Comparison of ENCODE assay signal across 11 mouse cellular contexts in the genomic region with DNA sequence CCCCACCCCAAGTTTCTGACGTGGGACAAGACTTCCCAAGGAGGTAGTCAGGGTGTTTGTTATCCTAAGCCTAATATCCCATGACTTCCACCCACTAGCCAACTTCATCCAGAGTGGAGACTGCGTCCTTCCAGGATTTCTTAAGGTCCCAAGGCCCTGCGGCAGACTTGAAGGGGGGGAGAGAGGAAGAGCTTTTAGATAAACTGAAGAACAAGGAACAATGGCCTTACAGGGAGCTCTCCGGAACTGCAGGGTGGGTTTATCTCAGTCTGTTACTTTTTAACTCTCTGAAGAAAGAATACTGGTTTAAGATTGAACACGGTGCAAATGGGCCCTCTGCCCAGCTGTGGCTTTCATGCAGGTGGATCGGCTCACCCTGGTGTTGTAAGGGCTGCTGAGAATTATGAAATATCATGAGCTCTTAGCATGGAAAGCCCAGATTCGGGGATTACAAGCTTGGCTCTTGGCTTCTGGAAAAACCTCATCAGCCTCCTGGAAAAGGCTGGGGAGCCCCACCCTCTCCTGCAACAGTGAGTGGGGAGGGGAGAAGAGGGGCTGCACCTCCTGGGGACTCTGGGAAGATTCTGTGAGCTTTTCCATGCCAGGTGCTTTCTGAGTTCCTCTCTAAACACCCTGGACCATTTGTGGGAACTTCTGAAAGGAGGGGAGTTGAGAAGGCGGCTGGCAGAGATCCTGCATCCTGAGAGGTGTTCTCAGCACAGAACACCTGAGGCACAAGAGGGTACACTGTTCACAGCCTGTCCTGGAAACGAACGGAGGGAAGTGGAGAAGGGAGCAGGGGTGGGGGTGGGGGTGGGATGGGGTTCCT. TPM values are rescaled to one million over a fixed set of nuclear protein-coding genes. Genes with fewer than 3 reads are reported as not detected.
A peak's percentile ranks its signal among the peaks of the same experiment; 100 is the strongest.
DNase-seq lines count a peak whose midpoint lies in the region; ATAC-seq and TF ChIP-seq lines count a peak whose summit lies in the region.
"Had no signal": no experiment of that assay in that cellular context is flagged by ENCODE, and none has a peak within 500 bp of the region (broad histone marks: within the 10 kb centered on the region; RNA-seq: fewer than 3 reads in every experiment).

No protein-coding gene starts in this region.

- H3K27me3 ChIP-seq in forebrain, embryonic 11.5 days (ENCODE audit: control insufficient read depth, insufficient read depth, low read length): no peaks in the 10 kb centered on the region
- H3K27me3 ChIP-seq in forebrain, embryonic 16.5 days (replicated peaks; ENCODE audit: control insufficient read depth, insufficient read depth, low read length): no peaks in the 10 kb centered on the region
- H3K27me3 ChIP-seq in midbrain, postnatal 0 days (ENCODE audit: insufficient read depth, low read length): no peaks in the 10 kb centered on the region
- peaks cover 3% of the 10 kb centered on the region; the same call in 1 of the 2 replicates for H3K27me3 ChIP-seq in midbrain, embryonic 11.5 days (ENCODE audit: control insufficient read depth, insufficient read depth, low read length)
- H3K27me3 ChIP-seq in stomach, embryonic 15.5 days (replicated peaks): no peaks in the 10 kb centered on the region
- H3K27me3 ChIP-seq in cerebellum, adult 2 months (ENCODE audit: control insufficient read depth, insufficient read depth, low read length): no peaks in the 10 kb centered on the region

- no peak for TF ChIP-seq CTCF in midbrain, postnatal 0 days (IDR thresholded peaks at IDR 0.05)
- no peak for TF ChIP-seq CTCF in cerebellum, adult 2 months (IDR thresholded peaks at IDR 0.05; ENCODE audit: borderline replicate concordance, insufficient read depth, low read depth, low read length)

- peak overlapping the region; percentile 3; the same call in 1 of the 2 replicates for H3K9ac ChIP-seq in forebrain, embryonic 11.5 days (ENCODE audit: low read length)
- H3K9ac ChIP-seq in forebrain, embryonic 16.5 days (replicated peaks; ENCODE audit: low read depth, low read length): no peak overlapping the region
- H3K9ac ChIP-seq in midbrain, postnatal 0 days (replicated peaks; ENCODE audit: low read length, poor library complexity, severe bottlenecking): no peak overlapping the region
- H3K9ac ChIP-seq in midbrain, embryonic 11.5 days (ENCODE audit: low read length): no peak overlapping the region
- H3K9ac ChIP-seq in stomach, embryonic 15.5 days: no peak overlapping the region

- H3K4me2 ChIP-seq in forebrain, embryonic 11.5 days (ENCODE audit: low read depth, low read length, severe bottlenecking): no peak overlapping the region
- no peak overlapping the region for H3K4me2 ChIP-seq in forebrain, embryonic 16.5 days (ENCODE audit: low read length)
- H3K4me2 ChIP-seq in midbrain, postnatal 0 days (ENCODE audit: low read depth, low read length, poor library complexity, severe bottlenecking): peak overlapping the region; percentile 71; the same call in 1 of the 2 replicates
- no peak overlapping the region for H3K4me2 ChIP-seq in midbrain, embryonic 11.5 days
- peak overlapping the region; percentile 79; the same call in 1 of the 2 replicates for H3K4me2 ChIP-seq in stomach, embryonic 15.5 days

- DNase-seq in forebrain, embryonic 11.5 days (ENCODE audit: low spot score): no peak
- no peak for DNase-seq in midbrain, postnatal 0 days (ENCODE audit: low spot score)
- no peak for DNase-seq in midbrain, embryonic 11.5 days (ENCODE audit: low spot score, missing footprints)
- peak; percentile 55 to 72 for DNase-seq in kidney, postnatal 25 days
- DNase-seq in adrenal gland, postnatal 36 days: no peak
- no peak for DNase-seq in cerebellum, adult 2 months
- DNase-seq: cerebellum, adult 11-12 months; right cerebral cortex, postnatal 25 days had no signal

- H3K9me3 ChIP-seq in forebrain, embryonic 11.5 days (ENCODE audit: control insufficient read depth, low read length): no peaks in the 10 kb centered on the region
- no peaks in the 10 kb centered on the region for H3K9me3 ChIP-seq in forebrain, embryonic 16.5 days (ENCODE audit: control insufficient read depth, low read length)
- H3K9me3 ChIP-seq in midbrain, postnatal 0 days (ENCODE audit: low read length): no peaks in the 10 kb centered on the region
- no peaks in the 10 kb centered on the region for H3K9me3 ChIP-seq in midbrain, embryonic 11.5 days (ENCODE audit: control insufficient read depth, low read length)
- H3K9me3 ChIP-seq in stomach, embryonic 15.5 days: no peaks in the 10 kb centered on the region

- no peak for TF ChIP-seq POLR2A in cerebellum, adult 2 months (IDR thresholded peaks at IDR 0.05; ENCODE audit: borderline replicate concordance, insufficient read depth, low read length)

- H3K4me1 ChIP-seq in forebrain, embryonic 11.5 days (replicated peaks; ENCODE audit: control insufficient read depth, insufficient read depth, low read length): peaks cover 28% of the 10 kb centered on the region
- peaks cover 35% of the 10 kb centered on the region for H3K4me1 ChIP-seq in forebrain, embryonic 16.5 days (replicated peaks; ENCODE audit: control insufficient read depth, insufficient read depth, low read length)
- H3K4me1 ChIP-seq in midbrain, postnatal 0 days (ENCODE audit: insufficient read depth, low read length): peaks cover 21% of the 10 kb centered on the region
- peaks cover 22% of the 10 kb centered on the region for H3K4me1 ChIP-seq in midbrain, embryonic 11.5 days (ENCODE audit: control insufficient read depth, insufficient read depth, low read length)
- H3K4me1 ChIP-seq in stomach, embryonic 15.5 days: peaks cover 39% of the 10 kb centered on the region
- H3K4me1 ChIP-seq in cerebellum, adult 2 months (ENCODE audit: control insufficient read depth, insufficient read depth, low read length): peaks cover 10% of the 10 kb centered on the region

- no peak for ATAC-seq in forebrain, embryonic 11.5 days (replicated peaks; ENCODE audit: low FRiP score)
- ATAC-seq in forebrain, embryonic 16.5 days: no peak
- ATAC-seq in midbrain, postnatal 0 days (ENCODE audit: low FRiP score): no peak
- no peak for ATAC-seq in midbrain, embryonic 11.5 days (ENCODE audit: low FRiP score)
- ATAC-seq in stomach, embryonic 15.5 days (ENCODE audit: insufficient read depth, low FRiP score, low read depth): no peak

- no peak overlapping the region for H3K27ac ChIP-seq in forebrain, embryonic 11.5 days (ENCODE audit: low read depth, low read length)
- no peak overlapping the region for H3K27ac ChIP-seq in forebrain, embryonic 16.5 days (ENCODE audit: low read length)
- H3K27ac ChIP-seq in midbrain, postnatal 0 days (ENCODE audit: low read depth, low read length): no peak overlapping the region
- H3K27ac ChIP-seq in midbrain, embryonic 11.5 days (ENCODE audit: low read depth, low read length): no peak overlapping the region
- H3K27ac ChIP-seq in stomach, embryonic 15.5 days: 0 out of 2 replicates have a peak overlapping the region, but pooled peaks have one; percentile 1
- no peak overlapping the region for H3K27ac ChIP-seq in cerebellum, adult 2 months (ENCODE audit: insufficient read depth, low read length)

- H3K4me3 ChIP-seq in forebrain, embryonic 11.5 days (ENCODE audit: low read depth, low read length): no peak overlapping the region
- no peak overlapping the region for H3K4me3 ChIP-seq in forebrain, embryonic 16.5 days (replicated peaks; ENCODE audit: low read length)
- H3K4me3 ChIP-seq in midbrain, postnatal 0 days (ENCODE audit: low read depth, low read length): no peak overlapping the region
- H3K4me3 ChIP-seq in midbrain, embryonic 11.5 days (ENCODE audit: low read depth, low read length): no peak overlapping the region
- H3K4me3 ChIP-seq in stomach, embryonic 15.5 days (replicated peaks): no peak overlapping the region
- H3K4me3 ChIP-seq in cerebellum, adult 2 months (replicated peaks; ENCODE audit: insufficient read depth, low read depth, low read length): no peak overlapping the region
- H3K4me3 ChIP-seq: myocyte had no signal

- no peaks in the 10 kb centered on the region; the same call in 1 of the 2 replicates for H3K36me3 ChIP-seq in forebrain, embryonic 11.5 days (ENCODE audit: control insufficient read depth, insufficient read depth, low read length)
- peaks cover 3% of the 10 kb centered on the region for H3K36me3 ChIP-seq in forebrain, embryonic 16.5 days (ENCODE audit: control insufficient read depth, insufficient read depth)
- H3K36me3 ChIP-seq in midbrain, postnatal 0 days (ENCODE audit: insufficient read depth, low read length): peaks cover 26% of the 10 kb centered on the region
- no peaks in the 10 kb centered on the region; the same call in 1 of the 2 replicates for H3K36me3 ChIP-seq in midbrain, embryonic 11.5 days (ENCODE audit: control insufficient read depth, insufficient read depth, low read length)
- H3K36me3 ChIP-seq in stomach, embryonic 15.5 days: peaks cover 19% of the 10 kb centered on the region

- 48% methylated on average over 10 of the region's 10 CpGs for WGBS in forebrain, embryonic 11.5 days
- WGBS in forebrain, embryonic 16.5 days: 58% methylated on average over 10 of the region's 10 CpGs
- 60% methylated on average over 10 of the region's 10 CpGs for WGBS in midbrain, postnatal 0 days
- 55% methylated on average over 10 of the region's 10 CpGs for WGBS in midbrain, embryonic 11.5 days
- WGBS in stomach, embryonic 15.5 days: 39% methylated on average over 10 of the region's 10 CpGs
- 88% methylated on average over 10 of the region's 10 CpGs for WGBS in cerebellum, adult 2 months

RNA-seq across cellular contexts. Expression of a gene that starts 38.7 kb away (rescaled TPM):
- 0.29 TPM in 1 of 2 replicates, not detected in the other for polyA plus RNA-seq in forebrain, embryonic 11.5 days (2014; fragmentation: Nextera tagmentation; extraction: Ambion mirVana)
- polyA plus RNA-seq in forebrain, embryonic 16.5 days (2015; fragmentation: Nextera tagmentation; extraction: Ambion mirVana): 0.10 TPM in 1 of 2 replicates, not detected in the other
- 1.7 TPM in 1 of 2 replicates, not detected in the other for total RNA-seq in midbrain, postnatal 0 days (2014; rRNA removed)
- 0.40 TPM in 1 of 2 replicates, not detected in the other for polyA plus RNA-seq in midbrain, postnatal 0 days (2015; fragmentation: Nextera tagmentation; extraction: Ambion mirVana)
- polyA plus RNA-seq in midbrain, embryonic 11.5 days (2014; fragmentation: Nextera tagmentation; extraction: Ambion mirVana): 0.16 TPM in 1 of 2 replicates, not detected in the other
- 0.22 and 0.60 TPM in 2 replicates for polyA plus RNA-seq in stomach, embryonic 15.5 days (2015; fragmentation: Nextera tagmentation; extraction: Ambion mirVana)
- total RNA-seq in adrenal gland, postnatal 36 days (2021): not detected
- 0.08 TPM in 1 of 2 replicates, not detected in the other for polyA plus RNA-seq in cerebellum, adult 2 months (2012; rRNA removed)
- polyA plus RNA-seq: myocyte had no signal

Comparison
In these comparisons a context has a peak if more than half of its experiments do, and no peak if none do; other contexts are left out.
1. H3K4me2 ChIP-seq: peak in midbrain, postnatal 0 days (single experiment) and stomach, embryonic 15.5 days (single experiment); none in forebrain, embryonic 11.5 days (single experiment), forebrain, embryonic 16.5 days (single experiment) and midbrain, embryonic 11.5 days (single experiment).
2. DNase-seq: peak in kidney, postnatal 25 days (2 of 2); none in forebrain, embryonic 11.5 days (single experiment), midbrain, postnatal 0 days (single experiment), midbrain, embryonic 11.5 days (single experiment), adrenal gland, postnatal 36 days (0 of 2) and cerebellum, adult 2 months (0 of 2).